Mouse (Mus musculus) retina, postnatal 7 days (tissue): ENCODE measurements at regions not wholly inside any gene's neighbourhood (a gene's known extent, or its start where the extent isn't known, plus 50 kb on each side); places are given as distances from the start of the nearest gene placed in this dataset.

Experiments used
- DNase-seq: peaks from one replicate; pipeline ENCODE4 v3.0.0-alpha.2; 2012; ENCODE audit warnings: low read depth, low spot score

- DNase-seq = no peak
These were observed 229.4 kb upstream of the Ano5 start for GRCm38 (mm10) chr7:51281470-51281869.

GRCm38 (mm10) chr7:51300238-51300637 is 210.6 kb upstream of the Ano5 start:
- DNase-seq = no peak

- no peak for DNase-seq
These were observed 203.1 kb upstream of the Ano5 start for GRCm38 (mm10) chr7:51307757-51308156.

- DNase-seq = no peak
These were observed 200.6 kb upstream of the Ano5 start for GRCm38 (mm10) chr7:51310191-51310590.

- DNase-seq = no peak
These were observed 170.8 kb upstream of the Ano5 start for GRCm38 (mm10) chr7:51339841-51340540.

- DNase-seq = no peak
These were observed 163.3 kb upstream of the Ano5 start for GRCm38 (mm10) chr7:51347521-51347920.

- no peak for DNase-seq
These were observed 150.7 kb upstream of the Ano5 start for GRCm38 (mm10) chr7:51360134-51360533.

- no peak for DNase-seq
These were observed 133.2 kb upstream of the Ano5 start for GRCm38 (mm10) chr7:51377584-51377983.
